Mouse (Mus musculus): Measurements from ENCODE around the gene Vash2. TPM values are rescaled to one million over a fixed set of nuclear protein-coding genes. Genes with fewer than 3 reads are reported as not detected.
"Not testable (repeated sequence)": the region's sequence is repeated elsewhere in the genome, so short reads cannot be mapped to it uniquely, and the experiment has no call there.

Gene Vash2
- polyA plus RNA-seq, 1 experiment from 2014 or later = 27.0 TPM

DNA sequence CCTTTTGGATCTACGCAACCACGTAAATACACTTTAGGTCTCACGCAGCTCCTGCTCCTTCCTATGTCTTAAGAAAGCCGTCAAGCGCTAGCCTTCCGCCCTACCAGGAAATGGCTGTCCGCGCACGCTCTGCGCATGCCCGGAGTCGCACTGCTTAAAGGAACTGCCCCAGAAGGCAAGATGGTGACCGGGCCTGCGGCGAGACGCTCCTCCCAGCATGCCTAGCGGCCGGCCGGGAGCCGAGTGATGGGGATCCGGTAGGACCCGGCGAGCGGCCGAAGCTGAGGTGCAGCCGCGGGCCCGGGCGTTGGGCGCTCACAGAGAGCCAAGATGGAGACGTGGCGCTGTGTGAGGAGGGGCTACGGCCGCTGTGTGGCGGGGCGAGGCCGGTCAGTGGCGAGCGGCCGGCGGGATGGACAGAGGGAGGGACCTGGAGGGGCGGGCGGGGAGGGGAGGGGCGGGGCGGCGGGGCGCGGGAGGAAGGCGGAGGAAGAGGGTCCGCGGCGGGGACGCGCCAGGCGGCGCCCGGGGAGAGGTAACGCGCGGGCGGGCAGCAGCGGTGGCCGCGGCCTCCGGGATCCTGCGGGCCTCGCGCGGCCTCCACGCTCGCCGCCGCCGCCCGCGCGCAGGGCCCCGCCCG, 50.6 kb downstream of the Vash2 start:
- Histone ChIP-seq H3K27me3 (ENCODE audit: insufficient read depth, low read length) (no peaks in the 10 kb centered on the region), H3K9ac (replicated peaks; ENCODE audit: low read length) (peak overlapping the region; percentile 93), H3K4me3 (ENCODE audit: low read length) (peak overlapping the region; percentile 77), H3K4me1 (ENCODE audit: insufficient read depth, low read length) (peaks cover 11% of the 10 kb centered on the region; the same call in 1 of the 2 replicates), H3K4me2 (replicated peaks; ENCODE audit: low read depth, low read length) (peak overlapping the region; percentile 62), H3K36me3 (ENCODE audit: insufficient read depth, low read length) (no peaks in the 10 kb centered on the region), H3K27ac (ENCODE audit: low read length) (peak overlapping the region; percentile 98), H3K9me3 (ENCODE audit: low read length) (no peaks in the 10 kb centered on the region)
- peak; percentile 98 for ATAC-seq (ENCODE audit: low FRiP score, low TSS enrichment)
- under 1% methylated on average over 31 of the region's 79 CpGs for WGBS

DNA sequence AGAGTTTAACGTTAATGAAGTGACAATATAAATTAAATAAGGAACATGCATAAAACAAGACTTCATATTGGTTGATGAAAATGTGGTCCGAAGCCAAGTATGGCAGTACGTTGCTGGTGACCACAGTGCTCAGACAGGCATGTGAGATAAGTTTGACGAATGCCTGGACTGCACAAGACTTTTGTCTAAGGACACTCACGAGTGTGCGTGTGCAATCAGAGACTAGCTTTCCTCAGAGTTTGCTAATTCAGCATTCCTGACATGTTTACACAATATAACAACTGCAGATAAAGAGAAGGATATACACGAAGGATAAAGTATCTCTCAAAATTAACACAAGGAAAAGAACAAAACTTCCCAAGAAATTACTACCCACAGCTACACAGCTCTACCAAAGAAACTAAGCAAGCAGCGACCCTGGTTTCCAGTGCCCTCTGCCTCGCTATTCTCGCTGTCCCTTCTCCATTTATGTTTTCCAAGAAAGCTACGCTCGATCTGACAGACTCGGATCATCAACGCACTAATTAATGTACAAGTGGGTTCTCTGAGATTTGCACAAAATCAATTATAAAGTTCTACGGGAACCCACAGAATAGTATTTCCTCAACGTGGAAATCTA, 51.2 kb downstream of the Vash2 start:
- no peaks in the 10 kb centered on the region for H3K9me3 ChIP-seq (ENCODE audit: low read length)
- no peaks in the 10 kb centered on the region for H3K27me3 ChIP-seq (ENCODE audit: insufficient read depth, low read length)
- peak; percentile 5 for ATAC-seq (ENCODE audit: low FRiP score, low TSS enrichment)
- peak overlapping the region; percentile 98 for H3K27ac ChIP-seq (ENCODE audit: low read length)
- no peaks in the 10 kb centered on the region for H3K36me3 ChIP-seq (ENCODE audit: insufficient read depth, low read length)
- H3K4me1 ChIP-seq (ENCODE audit: insufficient read depth, low read length) = peaks cover 11% of the 10 kb centered on the region; the same call in 1 of the 2 replicates
- H3K4me2 ChIP-seq (replicated peaks; ENCODE audit: low read depth, low read length) = peak overlapping the region; percentile 62
- peak overlapping the region; percentile 77 for H3K4me3 ChIP-seq (ENCODE audit: low read length)
- peak overlapping the region; percentile 93 for H3K9ac ChIP-seq (replicated peaks; ENCODE audit: low read length)
- 14% methylated on average over 16 of the region's 16 CpGs for WGBS

DNA sequence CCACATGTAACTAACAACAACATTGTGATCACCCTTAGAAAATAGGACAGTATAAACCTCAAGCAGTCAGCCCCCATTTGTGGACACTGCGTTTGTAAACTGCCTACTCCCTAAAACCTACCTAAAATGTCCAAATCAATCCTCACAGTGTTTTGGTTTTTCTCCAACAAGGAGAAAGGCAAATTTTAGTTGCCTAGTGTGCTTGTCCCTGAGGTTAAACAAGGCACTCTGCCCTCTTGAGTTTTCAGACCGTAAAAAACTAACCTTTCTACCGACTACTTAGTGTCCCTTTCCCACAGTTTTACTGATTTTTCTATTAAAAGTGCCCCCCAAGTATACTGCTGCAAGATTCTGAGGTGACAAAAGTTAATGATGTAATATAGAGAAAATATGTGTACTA, 51.8 kb downstream of the Vash2 start:
- 88% methylated on average over 3 of the region's 3 CpGs for WGBS
- no peak overlapping the region for H3K4me3 ChIP-seq (ENCODE audit: low read length)
- H3K9ac ChIP-seq (replicated peaks; ENCODE audit: low read length) = no peak overlapping the region
- H3K4me1 ChIP-seq (ENCODE audit: insufficient read depth, low read length) = peaks cover 11% of the 10 kb centered on the region; the same call in 1 of the 2 replicates
- no peaks in the 10 kb centered on the region for H3K9me3 ChIP-seq (ENCODE audit: low read length)
- H3K27ac ChIP-seq (ENCODE audit: low read length) = no peak overlapping the region
- ATAC-seq (ENCODE audit: low FRiP score, low TSS enrichment) = no peak
- H3K4me2 ChIP-seq (replicated peaks; ENCODE audit: low read depth, low read length) = no peak overlapping the region; the same call in 1 of the 2 replicates
- H3K27me3 ChIP-seq (ENCODE audit: insufficient read depth, low read length) = no peaks in the 10 kb centered on the region
- H3K36me3 ChIP-seq (ENCODE audit: insufficient read depth, low read length) = no peaks in the 10 kb centered on the region

DNA sequence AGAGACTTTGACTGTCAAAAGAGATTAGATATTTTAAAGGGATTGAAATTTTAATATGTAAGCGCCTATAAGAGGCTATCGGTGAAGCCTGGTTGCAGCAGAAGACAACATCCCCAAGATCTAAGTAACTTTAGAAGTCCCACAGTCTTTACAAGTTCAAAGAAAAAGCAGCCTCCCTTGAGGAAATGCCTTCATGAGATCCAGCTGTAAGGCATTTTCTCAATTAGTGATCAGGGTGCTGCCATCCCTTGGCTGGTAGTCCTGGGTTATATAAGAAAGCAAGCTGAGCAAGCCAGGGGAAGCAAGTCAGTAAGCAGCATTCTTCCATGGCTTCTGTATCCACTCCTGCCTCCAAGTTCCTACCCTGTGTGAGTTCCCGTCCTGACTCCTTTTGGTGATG, 54.3 kb downstream of the Vash2 start, which contains the start of gene Angel2:
Angel2 (plus strand) TSS at position 301 of the 400 bp plus-strand sequence.
- H3K9me3 ChIP-seq (ENCODE audit: low read length); H3K4me2 ChIP-seq (replicated peaks; ENCODE audit: low read depth, low read length); ATAC-seq (ENCODE audit: low FRiP score, low TSS enrichment); H3K4me3 ChIP-seq (ENCODE audit: low read length); H3K27me3 ChIP-seq (ENCODE audit: insufficient read depth, low read length); H3K4me1 ChIP-seq (ENCODE audit: insufficient read depth, low read length); H3K27ac ChIP-seq (ENCODE audit: low read length); H3K36me3 ChIP-seq (ENCODE audit: insufficient read depth, low read length); H3K9ac ChIP-seq (replicated peaks; ENCODE audit: low read length): not testable (repeated sequence)
- 82% methylated on average over 3 of the region's 3 CpGs for WGBS

DNA sequence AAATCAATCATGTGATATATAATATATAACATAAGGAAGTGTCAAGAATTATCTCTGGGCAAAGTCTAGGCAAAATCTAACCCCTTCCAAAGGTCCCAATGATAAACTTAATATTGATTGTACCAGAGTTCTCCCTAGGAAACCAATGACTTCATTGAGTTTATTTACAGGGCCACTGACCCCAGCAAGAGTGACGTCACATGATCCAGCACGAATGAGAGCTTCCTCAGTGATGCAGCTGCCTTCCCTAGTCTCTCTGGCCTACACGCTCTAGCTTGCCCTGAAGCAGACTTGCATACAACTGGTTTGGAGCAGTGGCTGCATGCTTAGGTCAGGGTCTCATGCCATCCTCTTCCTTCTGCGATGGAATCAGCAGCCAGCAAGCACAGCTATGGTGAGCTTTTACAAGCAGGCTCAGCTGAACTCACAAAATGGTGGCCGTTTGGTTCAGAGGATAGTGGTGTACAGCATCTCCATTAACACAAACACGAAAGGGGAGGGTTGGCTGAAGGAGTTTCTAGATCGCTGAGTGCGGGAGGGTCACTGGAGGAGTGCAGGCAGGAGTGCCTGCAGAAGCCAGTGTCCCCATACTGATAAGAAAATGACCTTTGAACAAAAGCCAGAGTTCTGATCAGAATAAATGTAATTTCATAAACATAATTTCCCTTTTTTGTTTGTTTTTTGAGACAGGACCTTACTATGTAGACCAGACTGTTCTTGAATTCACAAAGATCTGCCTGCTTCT, 59.2 kb downstream of the Vash2 start:
- Histone ChIP-seq H3K4me1 (ENCODE audit: insufficient read depth, low read length) (no peaks in the 10 kb centered on the region), H3K4me2 (replicated peaks; ENCODE audit: low read depth, low read length) (no peak overlapping the region), H3K27me3 (ENCODE audit: insufficient read depth, low read length) (no peaks in the 10 kb centered on the region), H3K4me3 (ENCODE audit: low read length) (no peak overlapping the region), H3K9me3 (ENCODE audit: low read length) (no peaks in the 10 kb centered on the region), H3K36me3 (ENCODE audit: insufficient read depth, low read length) (no peaks in the 10 kb centered on the region), H3K9ac (replicated peaks; ENCODE audit: low read length) (no peak overlapping the region), H3K27ac (ENCODE audit: low read length) (no peak overlapping the region)
- ATAC-seq (ENCODE audit: low FRiP score, low TSS enrichment) = no peak
- 64% methylated on average over 8 of the region's 8 CpGs for WGBS

DNA sequence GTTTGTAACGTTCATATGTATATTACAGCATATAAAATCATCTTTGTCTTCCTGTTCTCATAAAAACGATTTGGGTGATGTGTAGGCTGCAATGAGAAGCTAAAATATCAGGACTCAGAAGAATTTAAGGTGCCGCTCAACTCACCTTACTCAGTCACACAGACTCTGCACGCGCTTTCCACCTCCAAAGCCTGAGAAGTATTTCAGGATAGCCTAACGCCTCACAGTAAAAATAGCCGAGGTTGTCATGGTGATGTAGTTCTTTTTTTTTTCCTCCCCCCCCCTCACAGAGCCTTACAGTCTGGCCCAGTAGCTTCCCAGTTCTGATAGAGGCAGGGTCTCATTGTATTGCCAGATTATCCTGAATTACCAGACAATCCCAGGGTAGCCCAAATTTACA, 60.2 kb downstream of the Vash2 start:
- WGBS = 64% methylated on average over 7 of the region's 7 CpGs

DNA sequence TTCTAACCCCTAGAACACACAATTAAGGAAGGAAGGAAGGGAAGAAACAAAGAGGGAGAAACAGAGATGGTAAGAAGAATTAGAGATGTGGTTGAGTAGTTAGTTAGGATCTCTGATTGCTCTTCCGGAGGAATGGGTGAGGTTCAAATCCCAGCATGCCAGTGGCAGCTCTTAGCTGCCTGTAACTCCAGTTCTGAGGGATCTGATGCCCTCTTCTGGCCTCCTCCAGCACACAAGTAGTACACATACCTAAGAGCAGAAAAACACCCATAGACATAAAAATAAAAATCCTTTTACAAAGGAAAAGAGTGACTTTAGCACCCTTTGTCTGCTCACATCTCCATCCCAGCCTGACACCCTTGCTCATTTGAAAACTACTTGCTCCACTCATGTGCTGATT, 66.5 kb downstream of the Vash2 start:
- Histone ChIP-seq H3K4me1 (ENCODE audit: insufficient read depth, low read length) (peaks cover 10% of the 10 kb centered on the region; the same call in 1 of the 2 replicates), H3K4me2 (replicated peaks; ENCODE audit: low read depth, low read length) (no peak overlapping the region), H3K9me3 (ENCODE audit: low read length) (no peaks in the 10 kb centered on the region), H3K36me3 (ENCODE audit: insufficient read depth, low read length) (no peaks in the 10 kb centered on the region), H3K4me3 (ENCODE audit: low read length) (no peak overlapping the region), H3K27ac (ENCODE audit: low read length) (no peak overlapping the region), H3K27me3 (ENCODE audit: insufficient read depth, low read length) (no peaks in the 10 kb centered on the region), H3K9ac (replicated peaks; ENCODE audit: low read length) (no peak overlapping the region)
- ATAC-seq (ENCODE audit: low FRiP score, low TSS enrichment) = no peak
- WGBS = 55% methylated on average over 1 of the region's 1 CpGs

More for the DNA sequence above, 60.2 kb downstream of the Vash2 start:
- Histone ChIP-seq H3K4me1 (ENCODE audit: insufficient read depth, low read length) (no peaks in the 10 kb centered on the region), H3K36me3 (ENCODE audit: insufficient read depth, low read length) (no peaks in the 10 kb centered on the region), H3K4me3 (ENCODE audit: low read length) (no peak overlapping the region), H3K9ac (replicated peaks; ENCODE audit: low read length) (no peak overlapping the region), H3K27ac (ENCODE audit: low read length) (no peak overlapping the region), H3K9me3 (ENCODE audit: low read length) (no peaks in the 10 kb centered on the region), H3K27me3 (ENCODE audit: insufficient read depth, low read length) (no peaks in the 10 kb centered on the region), H3K4me2 (replicated peaks; ENCODE audit: low read depth, low read length) (no peak overlapping the region)
- ATAC-seq (ENCODE audit: low FRiP score, low TSS enrichment) = no peak

DNA sequence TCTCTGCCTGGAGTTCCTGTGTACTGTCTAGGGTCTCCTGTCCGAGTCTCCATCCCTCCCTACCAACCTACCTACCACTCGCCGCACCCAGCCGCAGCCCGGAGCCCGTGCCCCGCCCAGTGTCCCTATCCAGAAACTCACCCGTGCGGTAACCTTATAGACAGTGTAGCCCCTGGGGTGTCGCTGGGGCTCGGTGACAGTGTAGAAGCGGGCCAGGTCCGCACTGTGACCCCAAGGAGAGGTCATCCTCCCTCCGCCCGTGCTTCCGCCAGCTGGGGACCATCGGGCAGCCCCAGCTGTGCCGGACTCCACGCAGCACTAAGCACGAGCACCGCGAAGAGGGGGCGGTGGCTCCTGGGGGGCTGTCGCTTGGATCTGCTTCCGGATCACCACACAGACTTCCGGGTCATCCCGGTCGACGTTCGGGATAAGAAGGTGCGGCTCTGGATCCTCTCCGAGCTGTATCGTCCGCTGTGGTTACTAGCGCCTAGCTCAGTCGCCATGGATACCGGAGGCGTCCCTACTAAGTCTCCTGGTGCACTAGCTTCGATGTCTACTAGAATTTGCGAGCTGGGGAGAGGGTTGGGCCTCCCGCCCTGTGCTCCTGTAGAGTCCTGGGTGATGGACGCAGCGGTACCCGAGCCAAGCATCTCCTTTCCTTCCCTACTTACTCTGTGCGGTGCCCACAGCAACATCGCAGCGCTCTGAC, 67.5 kb downstream of the Vash2 start, which contains the start of gene Rps6kc1:
Rps6kc1 (minus strand) TSS at position 356 of the 709 bp plus-strand sequence.
- Histone ChIP-seq H3K9ac (replicated peaks; ENCODE audit: low read length) (peak within 1 kb of the TSS; percentile 82), H3K27ac (ENCODE audit: low read length) (peak within 1 kb of the TSS; percentile 25; the same call in 1 of the 2 replicates), H3K4me2 (replicated peaks; ENCODE audit: low read depth, low read length) (peak within 1 kb of the TSS; percentile 88), H3K27me3 (ENCODE audit: insufficient read depth, low read length) (no peaks in the 10 kb centered on the region), H3K4me3 (ENCODE audit: low read length) (peak within 1 kb of the TSS; percentile 90), H3K4me1 (ENCODE audit: insufficient read depth, low read length) (peaks cover 10% of the 10 kb centered on the region; the same call in 1 of the 2 replicates), H3K9me3 (ENCODE audit: low read length) (no peaks in the 10 kb centered on the region), H3K36me3 (ENCODE audit: insufficient read depth, low read length) (no peaks in the 10 kb centered on the region)
- peak; percentile 93 for ATAC-seq (ENCODE audit: low FRiP score, low TSS enrichment)
- under 1% methylated on average over 47 of the region's 47 CpGs for WGBS

DNA sequence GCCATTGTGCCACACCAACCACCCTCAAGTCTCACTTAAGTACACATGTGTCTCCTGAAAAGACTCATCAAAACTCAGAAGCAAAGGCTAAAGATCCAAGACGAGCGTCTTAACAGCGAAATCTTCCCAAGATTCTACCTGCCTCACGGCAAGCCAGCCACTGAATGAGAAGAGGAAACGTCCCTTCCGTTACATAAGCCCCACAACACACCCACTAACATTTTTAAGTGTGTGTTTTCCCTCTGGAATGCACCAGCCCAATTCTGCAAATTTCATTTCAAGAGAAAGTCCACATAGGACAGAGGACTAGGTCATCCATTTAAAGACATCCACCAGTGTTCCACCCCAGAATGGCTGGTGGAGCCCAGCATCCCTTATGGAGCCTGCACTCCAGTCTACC, 68.3 kb downstream of the Vash2 start:
- Histone ChIP-seq H3K4me3 (ENCODE audit: low read length) (peak overlapping the region; percentile 90), H3K27me3 (ENCODE audit: insufficient read depth, low read length) (no peaks in the 10 kb centered on the region), H3K9me3 (ENCODE audit: low read length) (no peaks in the 10 kb centered on the region), H3K4me1 (ENCODE audit: insufficient read depth, low read length) (peaks cover 10% of the 10 kb centered on the region; the same call in 1 of the 2 replicates), H3K36me3 (ENCODE audit: insufficient read depth, low read length) (no peaks in the 10 kb centered on the region), H3K27ac (ENCODE audit: low read length) (no peak overlapping the region), H3K4me2 (replicated peaks; ENCODE audit: low read depth, low read length) (peak overlapping the region; percentile 88), H3K9ac (replicated peaks; ENCODE audit: low read length) (peak overlapping the region; percentile 82)
- 74% methylated on average over 6 of the region's 6 CpGs for WGBS
- ATAC-seq (ENCODE audit: low FRiP score, low TSS enrichment) = no peak
